Mouse (Mus musculus) layer of hippocampus, adult 18-20 months (tissue): ENCODE measurements at regions not wholly inside any gene's neighbourhood (a gene's known extent, or its start where the extent isn't known, plus 50 kb on each side); places are given as distances from the start of the nearest gene placed in this dataset.

Experiments
- DNase-seq, 2 experiments: peaks; one replicate each; pipeline ENCODE4 v3.0.0; 2022; ENCODE audit warnings: low spot score in 2 of 2

DNA sequence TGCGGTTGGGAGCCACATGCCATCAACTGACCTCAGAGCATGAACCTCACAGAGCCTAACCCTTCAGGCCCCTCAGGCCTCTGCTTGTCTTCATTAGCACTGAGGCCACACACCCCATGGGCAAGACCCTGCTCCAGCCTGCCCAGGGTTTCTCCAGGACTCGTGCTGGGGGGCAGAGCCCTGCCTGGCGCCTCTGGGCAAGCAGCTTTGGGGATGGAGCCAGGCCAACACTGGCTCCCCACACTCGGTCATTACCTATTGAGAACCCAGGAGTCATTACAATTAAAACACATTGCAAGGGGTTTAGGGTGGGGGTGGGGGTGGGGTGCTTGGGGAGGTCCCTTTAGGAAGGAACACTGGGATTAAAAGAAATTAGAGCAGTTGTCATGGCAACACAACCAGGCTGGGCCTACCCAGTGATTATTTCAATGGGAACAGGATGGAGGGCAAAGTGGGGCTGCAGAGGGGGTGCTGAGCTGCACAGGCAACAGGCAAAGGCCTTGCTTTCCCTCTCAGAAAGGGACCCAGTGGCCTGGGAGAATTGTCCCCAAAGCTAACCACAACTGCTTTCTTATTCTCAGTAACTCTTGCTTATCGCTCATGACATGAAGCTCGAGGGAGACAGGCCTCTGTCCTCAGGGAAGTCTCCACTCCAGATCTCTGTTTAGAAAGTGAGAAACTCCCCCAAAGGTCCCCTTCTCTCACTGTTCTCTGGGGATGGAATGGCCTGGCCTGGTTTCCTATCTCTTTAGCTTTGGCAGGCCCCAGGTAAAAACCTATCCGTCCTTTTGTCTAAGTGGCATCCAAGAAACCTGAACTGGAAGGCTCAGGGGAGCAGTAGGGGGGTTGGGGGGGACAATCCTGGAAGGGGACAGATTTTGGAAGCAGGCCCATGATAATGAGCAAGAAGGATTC, 235.0 kb downstream of the Sox9 start:
- peak in 1 of 2 experiments; percentile 69 for DNase-seq

DNA sequence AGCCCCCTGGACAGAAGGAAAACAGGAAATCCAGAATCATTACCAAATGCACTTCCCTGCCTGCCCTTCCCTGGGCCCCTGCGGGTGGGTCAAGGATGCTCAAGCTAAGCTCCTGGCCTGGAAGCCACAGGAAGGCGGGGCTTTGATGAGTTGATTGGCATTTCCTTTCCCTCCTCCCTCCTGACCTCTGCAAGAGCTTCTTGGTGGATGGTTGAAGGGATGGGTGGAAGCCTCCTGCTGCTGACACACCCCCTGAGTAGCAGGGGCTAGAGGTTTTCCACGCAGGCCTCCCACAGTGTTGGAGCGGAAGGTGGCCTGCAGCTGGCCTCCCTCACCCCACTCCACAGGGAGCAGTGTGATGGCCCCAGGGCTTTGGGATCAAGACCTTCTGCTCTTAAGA, 239.5 kb downstream of the Sox9 start:
- no peak for DNase-seq

DNA sequence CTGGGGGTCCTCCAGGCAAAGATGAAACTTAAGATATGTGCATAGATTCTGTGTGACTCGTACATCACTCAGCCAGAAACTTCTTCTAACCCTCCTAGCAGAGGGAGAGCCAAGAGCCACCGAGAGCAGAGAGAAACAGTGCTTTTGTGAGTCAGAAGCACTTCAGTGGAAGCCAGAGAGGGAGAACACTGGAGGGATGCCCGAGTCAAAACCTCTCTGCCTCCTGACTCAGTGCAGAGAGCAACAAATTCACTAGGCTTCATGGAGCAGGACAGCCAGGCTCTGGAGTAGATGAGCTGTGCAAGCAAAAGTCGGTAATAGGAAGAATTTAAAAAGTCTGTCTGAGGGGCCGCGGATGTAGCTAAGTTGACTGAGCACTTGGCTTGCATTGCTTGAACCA, 245.0 kb downstream of the Sox9 start:
- peak in 1 of 2 experiments; percentile 17 for DNase-seq

DNA sequence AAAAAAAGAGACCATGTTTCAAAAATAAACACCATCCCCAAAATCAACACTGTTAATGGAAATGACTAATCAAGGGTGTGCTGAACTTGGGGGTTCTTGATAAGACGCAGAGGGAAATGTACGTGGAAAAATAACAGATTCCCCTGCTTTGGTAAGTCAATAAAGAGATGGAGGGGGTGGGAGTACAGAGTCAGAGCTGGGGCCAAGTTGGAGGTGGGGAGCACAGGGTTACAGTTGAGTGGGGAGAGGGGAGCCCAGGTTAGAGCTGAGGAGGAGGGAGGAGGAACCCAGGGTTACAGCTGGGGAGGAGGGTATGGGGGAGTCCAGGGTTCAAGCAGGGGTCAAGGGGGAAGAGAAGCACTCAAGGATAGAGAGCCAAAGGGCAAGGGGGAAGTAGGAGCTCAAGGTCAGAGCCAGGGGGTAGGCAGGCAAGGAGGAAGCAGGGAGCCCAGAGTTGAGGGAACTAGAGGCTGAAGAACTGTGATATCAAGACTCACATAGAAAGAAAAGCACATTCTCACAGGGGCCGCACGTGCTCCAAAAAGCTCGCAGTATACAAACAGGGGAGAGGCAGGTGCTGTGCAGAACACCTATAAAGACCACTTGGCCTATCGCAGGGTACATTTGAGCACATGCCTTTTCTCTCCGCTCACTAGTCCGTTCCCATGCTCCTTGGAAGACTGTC, 246.4 kb downstream of the Sox9 start:
- no peak for DNase-seq

DNA sequence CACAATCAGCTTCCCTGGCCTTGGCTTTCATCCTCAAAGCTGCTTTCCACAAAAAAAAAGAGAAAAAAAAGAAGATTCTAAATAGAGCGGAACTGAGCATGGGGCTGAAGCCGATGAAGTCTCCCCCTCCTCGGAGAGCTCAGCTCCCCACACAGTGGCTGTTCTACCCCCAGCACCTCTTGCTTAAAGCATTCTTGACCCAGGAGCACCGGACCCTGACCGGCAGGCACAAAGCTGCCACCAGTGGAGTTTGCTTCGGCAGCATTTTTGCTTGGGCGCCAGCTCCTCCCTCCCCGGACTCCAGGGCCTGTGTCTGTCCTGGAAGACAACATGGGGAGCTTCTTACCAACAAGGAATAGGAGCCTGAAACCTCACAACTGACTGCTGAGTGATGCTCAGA, 249.4 kb downstream of the Sox9 start:
- no peak for DNase-seq

GRCm38 (mm10) chr11:113032487-113033228, 250.6 kb downstream of the Sox9 start:
- DNase-seq = no peak

DNA sequence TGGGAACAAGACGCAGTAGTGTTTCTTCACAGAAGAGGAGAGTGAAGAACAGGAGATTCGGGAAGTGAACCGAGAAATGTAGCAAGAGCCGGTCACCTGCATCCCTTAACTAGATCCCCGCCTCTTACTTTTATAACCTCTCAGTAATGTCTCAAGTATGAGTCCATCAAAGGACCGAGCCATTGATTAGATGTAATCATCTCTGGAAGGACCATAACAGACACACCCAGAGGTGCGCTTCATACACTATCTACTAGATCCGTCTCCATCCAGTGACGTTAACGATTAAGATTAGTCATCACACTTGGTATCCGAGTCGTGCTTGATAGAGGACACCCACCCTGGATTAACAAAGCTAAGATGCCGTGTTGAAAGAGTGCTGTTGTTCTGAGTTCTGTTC, 252.9 kb downstream of the Sox9 start:
- no peak for DNase-seq

- no peak for DNase-seq
Observed at GRCm38 (mm10) chr11:113037736-113038135, 255.7 kb downstream of the Sox9 start.

- DNase-seq = no peak
Observed at GRCm38 (mm10) chr11:113042710-113043109, 260.7 kb downstream of the Sox9 start.

- peak; percentile 80 to 82 for DNase-seq
Observed at GRCm38 (mm10) chr11:113046200-113047051, 264.4 kb downstream of the Sox9 start.

- DNase-seq = peak; percentile 36 to 67
Observed at GRCm38 (mm10) chr11:113048158-113048557, 266.1 kb downstream of the Sox9 start.

DNA sequence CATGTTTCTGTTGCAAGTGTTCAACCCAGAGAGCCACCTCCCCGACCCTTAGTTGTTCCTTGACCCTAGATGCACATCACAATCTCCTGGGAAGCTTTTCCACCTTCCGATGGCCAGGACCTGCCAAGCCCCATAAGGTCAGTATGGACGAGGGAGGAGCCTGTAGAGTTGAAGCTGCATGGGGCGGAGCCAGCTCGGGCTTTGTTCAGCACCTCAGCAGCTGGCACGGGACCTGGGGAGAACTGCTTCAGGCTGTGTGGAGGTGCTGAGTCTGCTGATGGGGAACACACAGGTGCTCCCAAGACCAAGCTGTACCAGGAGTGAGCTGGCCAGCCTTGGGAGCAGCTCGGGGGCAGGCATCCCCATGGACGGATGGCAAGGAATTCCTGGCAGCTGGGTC, 267.6 kb downstream of the Sox9 start:
- DNase-seq = no peak

GRCm38 (mm10) chr11:113052536-113052935, 270.5 kb downstream of the Sox9 start:
- DNase-seq = no peak

DNA sequence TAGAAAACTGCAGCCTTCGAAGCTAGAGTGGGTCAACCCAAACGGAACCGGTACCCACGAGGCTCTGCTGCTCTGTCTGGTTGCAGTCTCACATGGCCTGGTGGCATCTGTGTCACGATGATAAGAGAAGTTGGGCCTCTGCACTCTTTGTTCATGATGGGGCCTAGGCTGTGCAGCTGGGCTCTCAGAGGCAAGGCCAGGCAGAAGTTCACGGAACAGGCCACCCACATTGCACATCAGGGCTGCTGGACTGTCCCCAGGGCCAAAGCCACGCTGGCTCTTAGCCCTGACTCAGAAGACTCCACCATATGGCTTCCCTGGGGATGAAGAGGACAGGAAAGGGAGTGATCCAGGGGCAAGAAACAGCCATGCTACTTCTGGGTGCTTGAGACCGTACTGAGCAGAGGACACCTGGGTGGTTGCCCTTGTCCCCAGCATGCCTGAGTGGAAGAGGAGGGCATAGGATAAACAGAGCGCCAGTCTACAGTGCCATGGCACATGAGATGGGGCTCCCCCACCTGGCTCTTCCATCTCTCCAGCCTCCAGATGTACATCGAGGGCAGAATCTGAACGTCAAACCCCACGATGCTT, 274.1 kb downstream of the Sox9 start:
- no peak for DNase-seq

DNA sequence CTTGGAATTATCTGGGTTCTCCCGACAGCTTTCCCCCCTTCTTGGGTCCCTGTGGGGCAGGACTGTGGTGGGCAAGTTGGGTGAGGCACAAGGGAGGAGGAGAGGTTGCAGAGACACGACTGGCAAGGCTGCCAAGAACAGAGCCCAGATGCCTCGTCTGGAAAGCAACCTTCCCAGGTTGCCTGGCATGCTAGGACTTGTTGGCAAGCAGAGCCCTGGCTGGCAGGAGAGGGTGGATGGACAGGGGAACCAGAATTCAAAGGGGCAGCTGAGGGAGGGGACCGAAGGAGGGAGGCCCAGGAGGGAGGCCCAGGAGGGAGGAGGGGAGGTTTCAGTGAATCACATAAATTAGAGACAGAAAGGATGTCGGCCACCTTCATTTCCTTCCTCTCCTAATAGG, 274.8 kb downstream of the Sox9 start:
- DNase-seq = peak in 1 of 2 experiments; percentile 41

DNA sequence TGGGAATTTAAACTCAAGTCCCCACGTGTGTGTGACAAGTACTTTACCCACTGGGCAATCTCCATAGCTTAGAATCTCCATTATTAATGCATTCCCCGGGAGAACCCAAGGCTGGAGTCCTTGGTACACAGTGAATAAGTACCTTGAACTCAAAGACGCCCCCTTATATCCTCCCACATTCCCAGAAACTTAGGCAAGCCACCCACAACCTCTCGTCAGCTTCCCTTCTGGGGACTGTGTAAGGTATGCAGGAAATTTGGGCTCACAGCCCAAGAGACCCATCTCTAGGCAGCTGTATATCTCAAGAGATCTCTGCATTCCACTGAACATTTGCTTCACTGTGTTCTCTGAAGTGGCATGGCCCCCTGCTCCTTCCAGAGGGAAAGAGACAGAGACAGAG, 288.3 kb downstream of the Sox9 start:
- DNase-seq = no peak

- DNase-seq = no peak
Observed at GRCm38 (mm10) chr11:113071942-113072341, 289.9 kb downstream of the Sox9 start.

DNA sequence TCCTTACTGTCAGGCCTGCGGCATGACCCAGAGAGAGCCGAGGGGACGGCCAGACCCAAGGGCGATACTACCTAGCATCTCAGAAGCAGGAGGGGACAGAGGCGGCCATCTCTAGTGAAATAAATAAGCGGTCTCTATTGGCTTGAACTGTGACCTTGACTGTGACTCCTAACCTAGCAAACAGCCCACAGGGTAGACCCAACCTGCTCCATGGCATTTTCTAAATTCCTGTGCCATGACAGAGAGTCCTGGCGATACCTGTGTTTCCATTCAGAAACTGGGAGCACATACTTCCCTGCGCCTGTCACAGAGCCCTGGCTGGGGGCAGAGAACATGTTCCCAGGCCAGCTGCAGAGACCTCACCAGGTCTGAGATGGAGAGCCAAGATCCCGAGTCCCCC, 292.3 kb downstream of the Sox9 start:
- DNase-seq = no peak

- DNase-seq = no peak
Observed at GRCm38 (mm10) chr11:113076371-113076770, 294.3 kb downstream of the Sox9 start.

DNA sequence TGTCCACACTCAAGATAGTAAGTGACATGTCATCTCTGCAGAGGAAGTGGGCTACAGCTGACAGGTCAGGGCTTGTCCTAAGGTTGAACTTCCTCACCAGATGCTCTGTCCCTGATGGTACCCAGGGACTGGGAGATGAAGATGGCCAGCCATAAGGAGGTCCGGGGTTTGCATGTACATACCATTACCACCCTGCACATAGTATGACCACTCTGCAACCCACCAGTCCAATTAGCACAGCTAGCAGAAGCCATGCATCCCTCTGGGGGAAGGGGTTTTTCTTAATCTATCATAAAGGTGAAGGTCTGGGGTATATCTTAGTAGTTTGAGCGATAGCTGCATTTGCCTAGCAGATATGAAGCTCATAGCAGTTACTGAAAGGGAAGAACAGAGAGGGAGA, 298.3 kb downstream of the Sox9 start:
- no peak for DNase-seq

DNA sequence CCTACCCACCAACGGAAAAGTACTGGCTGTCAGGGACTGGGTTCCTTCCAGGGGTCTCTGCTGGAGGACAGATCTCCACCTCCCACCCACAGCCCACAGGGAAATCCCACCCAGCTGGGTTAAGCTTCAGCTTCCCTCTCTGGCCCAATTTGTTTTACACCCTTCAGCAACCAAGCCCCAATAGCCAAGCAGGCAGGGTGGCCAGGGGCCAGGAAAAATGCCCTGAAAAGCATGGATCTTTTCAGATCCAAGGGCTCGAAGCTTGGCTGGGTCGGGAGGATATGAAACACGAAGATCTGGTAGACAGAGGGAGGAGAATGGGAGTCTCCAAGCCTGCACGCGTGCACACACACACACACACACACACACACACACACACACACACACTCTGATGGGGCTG, 302.4 kb downstream of the Sox9 start:
- no peak for DNase-seq
